In the genomic region with DNA sequence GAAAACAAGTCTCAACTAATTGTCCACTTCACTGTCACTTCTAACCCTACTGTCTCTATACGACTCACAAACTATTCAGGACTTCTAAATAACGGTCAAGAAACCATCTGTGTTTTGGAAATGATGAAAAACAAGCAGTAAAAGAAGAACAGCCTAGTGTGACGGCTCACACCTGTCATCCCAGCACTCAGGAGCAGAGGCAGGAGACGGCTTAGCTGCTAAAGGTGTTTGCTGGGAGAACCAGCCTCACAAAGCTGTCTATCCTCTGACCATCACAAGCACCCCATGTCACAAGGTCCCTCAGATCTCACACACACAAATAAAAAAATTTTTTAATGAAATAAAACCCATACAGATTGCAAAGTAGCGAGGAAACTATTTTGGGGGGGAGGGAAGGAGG, we compare ENCODE assay signal across 22 mouse cellular contexts.
DNase-seq lines count a peak whose midpoint lies in the region; ATAC-seq and TF ChIP-seq lines count a peak whose summit lies in the region.
"Had no signal": no experiment of that assay in that cellular context is flagged by ENCODE, and none has a peak within 500 bp of the region (broad histone marks: within the 10 kb centered on the region; RNA-seq: fewer than 3 reads in every experiment).

No protein-coding gene starts in this region.

- peaks cover 27% of the 10 kb centered on the region for H3K4me1 ChIP-seq in forebrain, embryonic 10.5 days
- 0 out of 2 replicates have a peak, but pooled peaks cover 2% of the 10 kb centered on the region for H3K4me1 ChIP-seq in forebrain, embryonic 11.5 days (replicated peaks; ENCODE audit: control insufficient read depth, insufficient read depth, low read length)
- H3K4me1 ChIP-seq in heart, embryonic 10.5 days: peaks cover 9% of the 10 kb centered on the region; the same call in 1 of the 2 replicates
- H3K4me1 ChIP-seq in midbrain, embryonic 10.5 days: peaks cover 32% of the 10 kb centered on the region
- 0 out of 2 replicates have a peak, but pooled peaks cover 2% of the 10 kb centered on the region for H3K4me1 ChIP-seq in midbrain, embryonic 14.5 days (ENCODE audit: control insufficient read depth, insufficient read depth, low read length)
- 0 out of 2 replicates have a peak, but pooled peaks cover 3% of the 10 kb centered on the region for H3K4me1 ChIP-seq in intestine, postnatal 0 days (replicated peaks; ENCODE audit: control insufficient read depth, insufficient read depth, low read length)
- H3K4me1 ChIP-seq: intestine, embryonic 15.5 days had no signal

- DNase-seq in forebrain, embryonic 10.5 days (ENCODE audit: extremely low spot score, low spot score): no peak
- DNase-seq in forebrain, embryonic 11.5 days (ENCODE audit: low spot score): no peak
- peak; percentile 61 for DNase-seq in heart, adult 11 months
- DNase-seq in heart, embryonic 10.5 days (ENCODE audit: low spot score): no peak
- no peak for DNase-seq in midbrain, embryonic 10.5 days (ENCODE audit: low spot score)
- no peak for DNase-seq in midbrain, embryonic 14.5 days
- DNase-seq: adrenal gland, adult 8-10 months; adrenal gland, postnatal 25 days; cerebellum, adult 18-20 months; cerebellum, adult 9-10 months; cerebellum, postnatal 14 days; gastrocnemius, adult 2 months; gastrocnemius, postnatal 14 days; heart, adult 18-20 months; heart, postnatal 14 days; heart, postnatal 4 days had no signal

- no peaks in the 10 kb centered on the region for H3K27me3 ChIP-seq in forebrain, embryonic 10.5 days (ENCODE audit: poor library complexity, severe bottlenecking)
- H3K27me3 ChIP-seq in forebrain, embryonic 11.5 days (ENCODE audit: control insufficient read depth, insufficient read depth, low read length): no peaks in the 10 kb centered on the region
- no peaks in the 10 kb centered on the region for H3K27me3 ChIP-seq in heart, embryonic 10.5 days (ENCODE audit: insufficient read depth, poor library complexity, severe bottlenecking)
- no peaks in the 10 kb centered on the region for H3K27me3 ChIP-seq in midbrain, embryonic 10.5 days (ENCODE audit: low read depth, poor library complexity, severe bottlenecking)
- no peaks in the 10 kb centered on the region for H3K27me3 ChIP-seq in midbrain, embryonic 14.5 days (ENCODE audit: control insufficient read depth, insufficient read depth, low read length)
- H3K27me3 ChIP-seq in myocyte (ENCODE audit: control insufficient read depth, insufficient read depth, insufficient read length): no peaks in the 10 kb centered on the region
- no peaks in the 10 kb centered on the region for H3K27me3 ChIP-seq in intestine, postnatal 0 days (replicated peaks; ENCODE audit: control insufficient read depth, insufficient read depth, low read length)
- H3K27me3 ChIP-seq: heart, embryonic 13.5 days; hindbrain, embryonic 12.5 days; intestine, embryonic 15.5 days had no signal

- no peak overlapping the region for H3K9ac ChIP-seq in forebrain, embryonic 11.5 days (ENCODE audit: low read length)
- H3K9ac ChIP-seq in midbrain, embryonic 14.5 days (replicated peaks; ENCODE audit: low read length): no peak overlapping the region
- H3K9ac ChIP-seq in intestine, postnatal 0 days (ENCODE audit: low read depth, low read length): no peak overlapping the region
- H3K9ac ChIP-seq: heart, embryonic 13.5 days; hindbrain, embryonic 12.5 days; intestine, embryonic 15.5 days had no signal

- 85% methylated on average over 5 of the region's 5 CpGs for WGBS in forebrain, embryonic 10.5 days
- 86% methylated on average over 5 of the region's 5 CpGs for WGBS in forebrain, embryonic 11.5 days
- WGBS in heart, embryonic 10.5 days: 76% methylated on average over 5 of the region's 5 CpGs
- 91% methylated on average over 5 of the region's 5 CpGs for WGBS in midbrain, embryonic 10.5 days
- WGBS in midbrain, embryonic 14.5 days: 76% methylated on average over 5 of the region's 5 CpGs
- WGBS in intestine, postnatal 0 days: 69% methylated on average over 5 of the region's 5 CpGs

- peaks cover 94% of the 10 kb centered on the region for H3K79me2 ChIP-seq in myocyte (ENCODE audit: control insufficient read depth, insufficient read depth)

- H3K36me3 ChIP-seq in forebrain, embryonic 10.5 days (replicated peaks): no peaks in the 10 kb centered on the region
- H3K36me3 ChIP-seq in forebrain, embryonic 11.5 days (ENCODE audit: control insufficient read depth, insufficient read depth, low read length): no peaks in the 10 kb centered on the region
- H3K36me3 ChIP-seq in heart, embryonic 10.5 days: no peaks in the 10 kb centered on the region
- H3K36me3 ChIP-seq in midbrain, embryonic 10.5 days: no peaks in the 10 kb centered on the region
- no peaks in the 10 kb centered on the region for H3K36me3 ChIP-seq in midbrain, embryonic 14.5 days (ENCODE audit: control insufficient read depth, insufficient read depth, low read length)
- H3K36me3 ChIP-seq in myocyte (ENCODE audit: control insufficient read depth, insufficient read depth): no peaks in the 10 kb centered on the region
- no peaks in the 10 kb centered on the region for H3K36me3 ChIP-seq in intestine, postnatal 0 days (ENCODE audit: control insufficient read depth, insufficient read depth)
- H3K36me3 ChIP-seq: heart, embryonic 13.5 days; hindbrain, embryonic 12.5 days; intestine, embryonic 15.5 days had no signal

- no peak for TF ChIP-seq CTCF in intestine, postnatal 0 days (IDR thresholded peaks at IDR 0.05; ENCODE audit: low read depth)

- peak overlapping the region; percentile 31; the same call in 1 of the 2 replicates for H3K27ac ChIP-seq in forebrain, embryonic 10.5 days
- H3K27ac ChIP-seq in forebrain, embryonic 11.5 days (ENCODE audit: low read depth, low read length): no peak overlapping the region
- H3K27ac ChIP-seq in heart, embryonic 10.5 days: no peak overlapping the region
- H3K27ac ChIP-seq in midbrain, embryonic 10.5 days (replicated peaks): peak overlapping the region; percentile 38; the same call in 1 of the 2 replicates
- H3K27ac ChIP-seq in midbrain, embryonic 14.5 days (replicated peaks; ENCODE audit: low read depth, low read length): no peak overlapping the region
- H3K27ac ChIP-seq in intestine, postnatal 0 days (ENCODE audit: low read depth, low read length): no peak overlapping the region
- H3K27ac ChIP-seq: gastrocnemius, adult 2 months; heart, embryonic 13.5 days; intestine, embryonic 15.5 days had no signal

- no peak for TF ChIP-seq POLR2A in myocyte (IDR thresholded peaks at IDR 0.05; ENCODE audit: insufficient read length, low read depth)

- ATAC-seq in forebrain, embryonic 11.5 days (replicated peaks; ENCODE audit: low FRiP score): no peak
- ATAC-seq in midbrain, embryonic 14.5 days (ENCODE audit: low FRiP score, low TSS enrichment): no peak
- ATAC-seq in intestine, postnatal 0 days: no peak
- ATAC-seq: activated CD4-positive, CD25-positive, alpha-beta regulatory T cell, adult 4 months; intestine, embryonic 15.5 days had no signal

- no peak overlapping the region for H3K4me3 ChIP-seq in forebrain, embryonic 10.5 days
- H3K4me3 ChIP-seq in forebrain, embryonic 11.5 days (ENCODE audit: low read depth, low read length): no peak overlapping the region
- no peak overlapping the region for H3K4me3 ChIP-seq in heart, embryonic 10.5 days
- H3K4me3 ChIP-seq in midbrain, embryonic 10.5 days: no peak overlapping the region
- no peak overlapping the region for H3K4me3 ChIP-seq in midbrain, embryonic 14.5 days (replicated peaks; ENCODE audit: low read depth, low read length)
- no peak overlapping the region for H3K4me3 ChIP-seq in myocyte
- no peak overlapping the region for H3K4me3 ChIP-seq in intestine, postnatal 0 days (ENCODE audit: low read depth, low read length)
- H3K4me3 ChIP-seq: gastrocnemius, adult 2 months; heart, embryonic 13.5 days; hindbrain, embryonic 12.5 days; intestine, embryonic 15.5 days had no signal

- H3ac ChIP-seq in myocyte (ENCODE audit: control insufficient read depth, insufficient read length): no peak overlapping the region

- no peak overlapping the region for H3K4me2 ChIP-seq in forebrain, embryonic 11.5 days (ENCODE audit: low read depth, low read length, severe bottlenecking)
- no peak overlapping the region for H3K4me2 ChIP-seq in midbrain, embryonic 14.5 days (ENCODE audit: low read length)
- H3K4me2 ChIP-seq in myocyte (ENCODE audit: low read depth): peak overlapping the region; percentile 43
- no peak overlapping the region for H3K4me2 ChIP-seq in intestine, postnatal 0 days (replicated peaks; ENCODE audit: low read depth)
- H3K4me2 ChIP-seq: heart, embryonic 13.5 days; hindbrain, embryonic 12.5 days; intestine, embryonic 15.5 days had no signal

- no peaks in the 10 kb centered on the region for H3K9me3 ChIP-seq in forebrain, embryonic 10.5 days
- no peaks in the 10 kb centered on the region for H3K9me3 ChIP-seq in forebrain, embryonic 11.5 days (ENCODE audit: control insufficient read depth, low read length)
- no peaks in the 10 kb centered on the region for H3K9me3 ChIP-seq in heart, embryonic 10.5 days
- H3K9me3 ChIP-seq in midbrain, embryonic 10.5 days (replicated peaks): no peaks in the 10 kb centered on the region
- H3K9me3 ChIP-seq in midbrain, embryonic 14.5 days (ENCODE audit: control insufficient read depth, low read length): no peaks in the 10 kb centered on the region
- H3K9me3 ChIP-seq in intestine, postnatal 0 days (ENCODE audit: control insufficient read depth): no peaks in the 10 kb centered on the region
- H3K9me3 ChIP-seq: heart, embryonic 13.5 days; hindbrain, embryonic 12.5 days; intestine, embryonic 15.5 days had no signal

TF ChIP-seq in myocyte, 11 proteins besides CTCF, POLR2A, EP300 and RAD21:
- TF ChIP-seq TCF3 (IDR thresholded peaks at IDR 0.05; ENCODE audit: insufficient read length, low read depth) (no peak), MYOG (IDR thresholded peaks at IDR 0.05; ENCODE audit: control insufficient read depth in 1 of 3, insufficient read depth in 1 of 3, insufficient read length in 2 of 3, low read depth in 2 of 3) (peak in 1 of 3 experiments; percentile 41), MYOD1 (IDR thresholded peaks at IDR 0.05; ENCODE audit: control insufficient read depth in 1 of 3, insufficient read length in 2 of 3, low read depth in 2 of 3) (peak in 2 of 3 experiments; percentile 69 to 71), REST (IDR thresholded peaks at IDR 0.05; ENCODE audit: insufficient read depth, insufficient read length) (no peak), USF1 (IDR thresholded peaks at IDR 0.05; ENCODE audit: low read depth) (no peak)

Comparison
In these comparisons a context has a peak if more than half of its experiments do, and no peak if none do; other contexts are left out.
1. H3K27ac ChIP-seq: peak in forebrain, embryonic 10.5 days (single experiment) and midbrain, embryonic 10.5 days (single experiment); none in forebrain, embryonic 11.5 days (single experiment), heart, embryonic 10.5 days (single experiment), midbrain, embryonic 14.5 days (single experiment) and intestine, postnatal 0 days (single experiment).